Mouse (Mus musculus): ENCODE measurements around the gene B4galt5.
"Not testable (repeated sequence)": the region's sequence is repeated elsewhere in the genome, so short reads cannot be mapped to it uniquely, and the experiment has no call there.

Gene B4galt5

DNA sequence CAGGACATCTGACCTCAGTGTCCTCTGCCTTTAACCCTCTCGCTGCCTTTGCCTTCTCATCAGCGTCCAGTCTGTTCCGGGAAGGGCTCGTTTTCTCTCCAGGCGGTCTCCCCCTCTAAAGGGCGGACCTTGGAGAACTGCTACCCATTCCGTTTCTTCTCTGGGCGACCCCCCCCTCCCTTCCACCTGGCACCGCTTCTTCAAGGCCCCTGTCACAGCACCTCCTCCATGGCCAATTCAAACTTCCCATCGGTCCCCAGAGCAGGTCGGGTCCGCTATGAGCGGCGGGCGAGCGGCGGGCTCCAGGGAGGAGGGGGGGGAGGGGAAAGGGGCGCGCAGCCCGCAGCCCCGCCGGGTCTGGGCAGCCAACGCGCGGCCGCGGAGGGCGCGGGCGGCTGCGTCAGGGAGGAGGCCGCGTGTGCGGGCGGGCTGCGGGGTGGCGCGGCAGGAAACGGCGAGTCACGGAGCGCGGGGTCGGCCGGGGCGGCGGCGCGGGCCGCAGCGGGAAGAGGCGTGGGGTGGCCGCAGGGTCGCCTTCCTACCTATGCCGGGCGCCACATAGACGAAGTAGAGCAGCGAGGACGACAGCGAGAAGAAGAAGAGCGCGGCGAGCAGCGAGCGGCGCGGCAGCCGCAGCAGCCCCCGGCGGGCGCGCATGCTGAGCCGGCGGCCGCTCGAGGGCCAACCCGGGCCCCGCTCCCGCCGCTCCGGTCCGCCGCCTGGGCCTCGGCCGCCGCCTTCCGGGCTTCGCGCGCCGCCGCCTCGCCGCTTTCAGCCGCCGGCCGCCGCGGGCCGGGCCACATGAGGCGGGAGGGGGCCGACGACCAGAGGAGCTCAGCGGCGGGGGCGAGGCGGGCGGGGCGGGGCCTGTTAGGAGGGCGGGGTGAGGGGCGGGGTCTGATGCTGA is at the start of gene B4galt5:
B4galt5 (minus strand) TSS at position 808 of the 907 bp plus-strand sequence.
- in situ Hi-C loops (cut with MseI, MboI), result no loop called here

- in situ Hi-C loops (cut with MseI, MboI), result not testable (repeated sequence)
These were observed 47.4 kb upstream of the B4galt5 start for GRCm38 (mm10) chr2:167396420-167396819.

GRCm38 (mm10) chr2:167394426-167394825 is 45.4 kb upstream of the B4galt5 start:
- in situ Hi-C loops (cut with MseI, MboI), result no loop called here

- in situ Hi-C loops (cut with MseI, MboI), result no loop called here
These were observed 38.0 kb upstream of the B4galt5 start for GRCm38 (mm10) chr2:167386998-167387397.

DNA sequence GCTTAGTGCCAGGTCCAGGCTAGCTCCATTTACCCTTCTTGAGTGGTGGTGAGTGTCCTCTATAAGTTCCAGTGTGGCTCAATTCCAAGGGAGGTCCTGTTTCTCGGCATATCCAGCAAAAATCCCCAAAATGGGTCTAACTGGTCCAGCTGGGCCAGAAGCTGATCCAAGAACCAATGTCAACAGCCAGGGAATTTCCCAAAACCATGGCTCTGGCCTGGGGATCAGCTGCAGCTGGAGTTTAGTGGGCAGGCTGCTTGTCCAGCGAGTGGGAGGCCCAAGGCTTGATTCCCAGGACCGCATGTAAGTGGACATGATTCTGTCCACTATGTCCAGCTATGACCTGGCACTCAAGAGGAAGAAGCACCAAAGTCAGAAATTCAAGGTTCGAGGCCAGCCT is 37.5 kb upstream of the B4galt5 start:
- in situ Hi-C loops (cut with MseI, MboI), result no loop called here

GRCm38 (mm10) chr2:167383666-167384083 is 34.7 kb upstream of the B4galt5 start:
- in situ Hi-C loops (cut with MseI, MboI), result no loop called here

DNA sequence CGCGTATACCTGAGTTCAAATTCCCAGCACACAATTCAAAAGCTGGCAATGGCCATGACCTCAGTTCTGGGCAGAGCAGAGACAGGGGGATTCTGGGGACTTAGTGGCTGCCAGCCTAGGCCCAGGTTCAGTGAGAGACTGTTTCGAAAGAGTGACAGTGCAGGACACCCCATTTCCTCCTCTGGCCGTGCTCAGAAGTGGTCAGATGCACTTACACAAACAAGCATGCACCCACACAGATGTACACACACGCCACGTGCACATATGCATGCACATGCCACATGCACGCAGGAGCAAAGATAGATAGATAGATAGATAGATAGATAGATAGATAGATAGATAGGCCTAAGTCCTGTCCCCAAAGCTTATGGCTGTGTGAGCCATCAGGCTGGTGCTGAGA is 33.4 kb upstream of the B4galt5 start:
- in situ Hi-C loops (cut with MseI, MboI), result no loop called here

GRCm38 (mm10) chr2:167381596-167381995 is 32.6 kb upstream of the B4galt5 start:
- in situ Hi-C loops (cut with MseI, MboI), result no loop called here

DNA sequence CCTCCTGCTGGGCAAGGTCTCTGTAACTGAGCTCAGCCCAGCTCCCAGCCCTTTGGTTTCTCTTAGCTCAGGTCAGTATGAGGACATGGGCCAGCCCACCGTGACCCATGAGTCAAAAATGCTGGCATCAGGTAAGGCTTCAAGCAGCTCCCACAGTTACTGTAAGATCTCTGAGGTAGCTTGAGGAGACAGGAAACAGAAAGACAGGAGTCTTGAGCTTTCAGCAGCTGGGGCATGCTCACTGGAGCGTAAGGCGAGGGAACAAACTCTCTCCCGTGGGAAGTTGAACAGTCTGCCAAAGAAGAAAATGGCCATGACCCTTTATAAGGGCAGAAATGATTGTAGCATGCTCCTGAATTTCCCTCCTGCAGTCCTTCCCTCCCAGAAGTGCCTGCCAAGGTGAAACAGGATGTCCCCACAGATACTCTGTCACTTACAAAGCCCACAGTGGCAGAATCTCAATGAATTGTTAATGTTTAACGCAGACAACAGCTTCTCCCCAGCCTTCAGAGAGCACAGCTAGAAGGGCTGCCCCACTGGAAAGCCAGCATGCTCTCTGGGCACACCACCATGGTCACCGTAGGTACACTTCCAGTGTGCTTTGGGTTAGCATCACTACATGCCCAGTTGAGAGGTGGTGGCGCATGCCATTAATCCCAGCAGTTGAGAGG is 31.8 kb upstream of the B4galt5 start:
- in situ Hi-C loops (cut with MseI, MboI), result no loop called here

DNA sequence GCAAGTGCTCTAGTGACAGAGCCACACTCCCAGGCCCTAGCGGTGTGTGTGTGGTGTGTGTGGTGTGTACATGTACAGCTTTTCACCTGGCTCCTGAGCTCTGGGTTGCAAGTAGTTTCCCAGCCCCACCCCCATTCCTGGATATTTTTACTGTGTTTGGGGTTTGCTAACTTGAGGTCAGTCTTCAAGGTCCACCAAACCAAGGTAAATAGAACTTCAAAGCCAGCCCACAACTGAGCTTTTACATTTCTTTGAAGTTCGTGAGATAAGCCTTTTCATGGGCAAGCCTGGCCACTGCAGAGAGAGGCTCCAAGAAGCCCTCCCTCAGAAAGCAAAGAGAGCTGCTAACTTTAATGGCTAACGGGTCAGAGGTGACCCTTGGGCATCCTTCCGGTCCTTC is 30.0 kb upstream of the B4galt5 start:
- in situ Hi-C loops (cut with MseI, MboI), result no loop called here

DNA sequence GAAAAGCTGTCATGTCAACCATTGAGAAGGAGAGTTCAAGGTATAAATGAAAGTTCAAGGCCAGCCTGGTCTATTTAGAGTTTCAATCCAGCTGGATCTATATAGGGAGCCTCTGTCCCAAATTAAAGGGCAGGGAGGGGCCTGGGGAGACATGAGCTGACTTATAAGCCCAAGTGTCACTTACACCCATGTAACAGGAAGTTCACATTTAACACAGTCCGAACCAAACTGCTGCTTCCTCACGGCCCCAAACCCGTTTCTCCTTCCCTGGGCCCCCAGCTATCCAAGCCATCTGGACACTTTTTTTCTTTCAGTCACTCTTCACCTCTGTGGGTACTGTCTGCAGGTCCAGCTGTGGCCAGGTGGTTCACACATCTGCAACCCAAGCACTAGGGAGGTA is 28.7 kb upstream of the B4galt5 start:
- in situ Hi-C loops (cut with MseI, MboI), result no loop called here

DNA sequence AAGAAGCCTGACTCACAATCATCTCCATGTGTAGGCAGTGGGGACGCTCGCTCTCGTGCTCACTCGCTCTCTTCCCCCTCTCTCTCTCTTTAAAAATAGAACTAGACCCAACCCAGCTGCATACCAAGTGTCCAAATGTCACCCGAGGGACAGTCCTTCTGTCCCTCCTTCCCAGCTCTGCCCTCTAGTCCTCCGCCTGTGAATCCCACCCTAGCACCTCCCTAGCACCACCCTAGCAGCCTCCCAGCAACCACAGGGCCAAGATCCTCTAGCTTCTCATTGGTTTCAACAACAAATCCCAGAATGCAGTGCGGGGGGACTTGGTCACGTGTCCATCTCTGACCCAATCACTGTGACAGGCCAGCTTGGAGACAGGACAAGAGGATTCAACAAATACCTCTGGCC is 27.2 kb upstream of the B4galt5 start:
- in situ Hi-C loops (cut with MseI, MboI), result no loop called here

DNA sequence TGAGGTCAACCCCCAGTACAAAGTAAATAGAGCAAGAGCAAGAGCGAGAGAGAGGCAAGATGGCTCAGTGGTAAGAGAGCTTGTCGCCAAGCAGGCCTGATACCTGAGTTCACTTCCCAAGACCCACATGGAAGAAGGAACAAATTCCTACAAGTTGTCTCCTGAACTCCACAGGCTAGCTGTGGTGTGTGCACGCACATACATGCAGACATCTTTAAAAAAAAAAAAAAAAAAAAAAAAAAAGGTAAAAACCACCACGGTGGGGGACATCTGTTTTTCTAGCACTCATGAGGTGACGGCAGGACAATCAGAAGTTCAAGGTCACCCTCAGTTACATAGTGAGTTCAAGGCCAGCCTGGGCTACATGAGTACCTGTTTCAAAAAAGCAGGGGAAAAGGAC is 26.7 kb upstream of the B4galt5 start:
- in situ Hi-C loops (cut with MseI, MboI), result no loop called here

DNA sequence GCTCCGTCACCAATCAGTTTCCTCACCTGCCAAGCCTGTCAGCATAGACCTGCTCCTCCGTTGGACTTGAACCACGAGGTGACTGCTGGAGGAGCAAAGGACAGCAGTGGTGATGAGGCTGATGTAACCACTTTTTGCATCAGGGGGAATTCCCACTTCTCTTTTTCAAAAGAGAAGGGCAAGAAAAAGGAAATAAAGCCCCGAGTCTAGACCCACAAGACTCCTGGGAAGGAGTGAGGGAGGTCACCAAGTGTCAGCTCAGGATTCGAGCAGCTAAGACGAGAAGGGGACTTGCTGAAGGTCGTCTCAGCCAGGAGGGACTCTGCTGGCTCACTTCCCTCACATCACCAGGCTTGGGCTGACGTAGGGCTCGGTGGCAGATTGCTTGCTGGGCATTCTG is 26.2 kb upstream of the B4galt5 start:
- in situ Hi-C loops (cut with MseI, MboI), result no loop called here

GRCm38 (mm10) chr2:167374191-167374805 is 25.3 kb upstream of the B4galt5 start:
- in situ Hi-C loops (cut with MseI, MboI), result no loop called here

GRCm38 (mm10) chr2:167373266-167373665 is 24.3 kb upstream of the B4galt5 start:
- in situ Hi-C loops (cut with MseI, MboI), result no loop called here

DNA sequence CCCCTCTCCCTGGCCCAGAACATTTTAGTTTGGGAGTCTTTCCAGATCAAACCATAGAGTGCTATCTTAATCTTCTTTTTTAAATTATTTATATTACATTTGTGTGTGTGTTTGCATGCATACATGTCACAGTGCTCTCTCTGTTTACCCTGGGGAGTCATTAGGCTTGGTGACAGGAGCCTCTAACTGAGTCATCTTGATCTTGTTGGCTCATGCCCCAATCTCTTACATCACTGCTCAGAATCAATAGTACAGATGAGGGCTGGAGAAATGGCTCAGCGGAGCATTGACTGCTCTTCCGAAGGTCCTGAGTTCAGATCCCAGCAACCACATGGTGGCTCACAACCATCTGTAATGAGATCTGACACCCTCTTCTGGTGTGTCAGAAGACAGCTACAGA is 22.5 kb upstream of the B4galt5 start:
- in situ Hi-C loops (cut with MseI, MboI), result no loop called here

DNA sequence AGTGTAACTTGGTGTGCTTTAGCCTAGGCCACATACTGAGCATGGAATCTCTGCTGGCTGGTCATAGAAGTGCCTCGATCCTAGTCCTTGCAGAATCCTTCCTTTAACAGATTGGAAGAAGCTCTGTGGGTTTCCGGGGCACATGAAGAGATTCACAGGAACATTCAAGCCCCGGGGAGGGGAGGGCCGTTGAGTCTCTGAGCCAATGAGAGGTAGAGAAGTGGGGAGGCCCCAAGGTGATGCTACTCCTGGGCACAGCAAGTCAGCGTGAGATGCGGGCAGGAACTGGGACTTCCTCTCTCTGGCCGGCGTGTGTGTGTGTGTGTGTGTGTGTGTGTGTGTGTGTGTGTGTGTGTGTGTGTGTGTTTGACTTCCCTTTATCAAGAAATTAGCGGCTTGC is 19.3 kb upstream of the B4galt5 start:
- in situ Hi-C loops (cut with MseI, MboI), result no loop called here

- in situ Hi-C loops (cut with MseI, MboI), result no loop called here
These were observed 18.8 kb upstream of the B4galt5 start for GRCm38 (mm10) chr2:167367777-167368281.

DNA sequence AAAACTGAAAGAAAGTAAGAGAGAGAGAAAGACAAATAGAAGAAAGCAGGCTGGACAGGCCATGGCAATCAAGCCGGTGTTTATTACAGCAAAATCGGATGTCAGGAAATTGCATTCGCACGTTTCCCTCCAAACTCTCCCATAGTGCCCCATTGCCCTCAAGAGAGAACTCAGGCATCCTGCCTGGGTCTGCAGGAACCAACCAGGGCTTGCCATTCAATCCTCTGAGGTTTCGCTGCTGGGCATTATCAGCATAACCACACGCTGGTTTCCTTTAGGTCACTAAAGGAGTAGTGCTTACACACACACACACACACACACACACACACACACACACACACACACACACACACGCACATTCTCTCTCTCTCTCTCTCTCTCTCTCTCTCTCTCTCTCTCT is 18.3 kb upstream of the B4galt5 start:
- in situ Hi-C loops (cut with MseI, MboI), result no loop called here

GRCm38 (mm10) chr2:167365063-167365462 is 16.1 kb upstream of the B4galt5 start:
- in situ Hi-C loops (cut with MseI, MboI), result no loop called here

DNA sequence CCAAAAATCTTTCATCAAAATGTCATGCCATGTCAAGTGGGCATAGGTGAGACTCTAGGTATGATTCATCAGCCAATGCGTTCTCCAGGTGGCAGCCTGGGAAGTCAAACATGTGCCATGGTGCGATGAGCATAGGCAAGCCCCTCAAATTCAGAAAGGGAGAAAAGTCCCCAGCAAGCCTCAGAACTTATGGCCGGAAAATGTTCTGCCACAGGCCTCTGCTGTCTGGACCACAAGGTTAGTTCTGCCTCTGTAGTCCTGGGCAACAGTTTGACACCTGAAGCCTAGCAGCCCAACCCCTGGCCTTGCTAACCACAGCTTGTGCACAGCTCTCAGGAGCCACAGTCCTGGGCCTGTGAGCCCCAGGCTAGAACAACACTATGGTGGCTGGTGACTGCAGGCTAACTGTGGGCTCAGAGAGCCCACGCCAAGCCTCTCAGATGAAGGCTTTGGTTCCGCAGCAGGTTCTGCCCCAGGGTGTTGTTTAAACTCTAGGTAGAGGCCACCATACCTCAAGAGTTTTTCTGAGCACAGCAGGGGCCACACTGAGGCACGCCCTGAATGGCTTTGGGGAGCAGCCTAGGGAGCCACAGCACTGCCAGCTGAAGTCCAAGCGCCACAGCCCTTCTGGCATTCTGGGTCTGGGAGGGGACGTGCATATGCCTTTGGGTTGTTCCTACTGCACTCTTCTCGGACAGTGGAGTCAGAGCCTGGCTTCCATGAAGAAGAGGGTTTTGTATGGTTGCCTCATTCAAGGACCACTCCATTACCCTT is 14.5 kb upstream of the B4galt5 start:
- in situ Hi-C loops (cut with MseI, MboI), result no loop called here

Measured in mouse trophoblast stem cell (cell line).